Mouse (Mus musculus): ENCODE measurements around the gene 1700015F17Rik.

1700015F17Rik gene

GRCm38 (mm10) chr5:5423081-5423480 is 55.9 kb downstream of the 1700015F17Rik start:
- no peak for DNase-seq

DNA sequence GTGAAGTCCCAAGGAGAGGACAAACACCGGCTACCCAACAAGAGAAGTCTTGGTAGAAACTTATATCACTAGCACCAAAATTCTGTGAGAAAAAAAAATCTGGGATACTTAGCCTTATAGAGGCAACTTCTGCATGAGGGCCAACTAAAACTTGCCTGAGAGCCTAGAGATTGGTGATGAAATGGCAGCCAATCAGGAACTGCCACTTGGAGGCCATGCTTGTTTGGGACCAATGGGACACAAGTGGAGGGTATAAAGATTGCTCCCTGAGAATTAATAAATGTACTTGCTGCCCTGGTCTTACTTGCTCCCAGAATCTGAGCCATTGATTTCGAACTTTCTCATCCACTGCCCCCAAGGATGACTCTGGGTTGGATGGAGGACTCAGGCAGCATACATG is 57.5 kb downstream of the 1700015F17Rik start:
- DNase-seq: no peak

DNA sequence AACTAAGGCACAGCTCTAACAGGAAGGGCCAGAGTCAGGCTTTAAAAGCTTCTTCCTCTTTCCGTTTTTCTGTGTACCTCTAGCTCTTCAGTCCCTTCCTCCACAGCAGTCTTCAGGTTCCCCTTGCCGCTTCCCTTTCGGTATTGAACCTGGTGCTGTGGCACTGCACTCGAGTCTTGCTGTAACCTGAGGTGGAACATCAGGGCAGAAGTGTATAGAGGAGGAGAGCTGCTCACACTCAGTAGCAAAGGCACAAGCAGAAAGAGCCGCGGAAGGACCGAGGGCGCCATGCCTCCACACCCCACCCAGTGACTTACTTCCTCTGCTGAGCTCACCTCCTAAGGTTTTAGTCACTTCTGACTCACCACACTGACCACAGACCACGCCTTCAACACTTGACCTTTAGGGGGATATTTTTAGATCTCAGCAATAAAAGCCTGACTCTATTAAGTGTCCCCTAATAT is 58.9 kb downstream of the 1700015F17Rik start, which contains the start of gene Cdk14:
TSS of gene Cdk14 (minus strand) at position 321 of the 464 bp plus-strand sequence.
- no peak for DNase-seq

DNA sequence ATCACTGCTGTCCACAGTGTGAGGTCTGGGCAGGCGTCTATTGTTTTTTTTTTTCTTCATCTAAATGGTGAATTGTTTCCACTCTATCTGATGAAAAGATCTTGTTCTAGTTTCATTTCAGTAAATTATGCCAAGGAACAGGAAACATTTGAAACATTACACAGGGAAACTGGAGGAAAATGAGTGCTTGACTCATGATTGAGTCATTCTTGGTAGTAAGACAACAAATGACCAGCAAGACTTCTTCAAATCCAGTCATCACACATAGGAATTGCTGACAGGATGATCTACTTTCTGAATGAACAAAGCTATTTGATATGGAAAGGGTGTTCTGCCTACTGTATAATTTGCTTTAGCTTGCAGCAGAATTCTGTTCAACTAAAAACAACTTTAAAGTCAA is 59.7 kb downstream of the 1700015F17Rik start:
- DNase-seq: no peak

GRCm38 (mm10) chr5:5414835-5415234 is 64.1 kb downstream of the 1700015F17Rik start:
- DNase-seq: no peak

- DNase-seq: no peak
Observed at GRCm38 (mm10) chr5:5411886-5412285, 67.1 kb downstream of the 1700015F17Rik start.

GRCm38 (mm10) chr5:5401986-5402385 is 77.0 kb downstream of the 1700015F17Rik start:
- no peak for DNase-seq

- no peak for DNase-seq
Observed at GRCm38 (mm10) chr5:5392786-5393185, 86.2 kb downstream of the 1700015F17Rik start.

Data from retina, postnatal 1 day (tissue).